Mouse (Mus musculus) kidney, adult 9 months (tissue): ENCODE measurements at regions not wholly inside any gene's neighbourhood (a gene's known extent, or its start where the extent isn't known, plus 50 kb on each side); places are given as distances from the start of the nearest gene placed in this dataset.
A peak's percentile ranks its signal among the peaks of the same experiment; 100 is the strongest.

Experiments used
- DNase-seq: peaks from one replicate; pipeline ENCODE4 v3.0.0; 2022

- no peak for DNase-seq
Measured at GRCm38 (mm10) chr11:31748275-31748815, 76.7 kb upstream of the Bod1 start.

DNA sequence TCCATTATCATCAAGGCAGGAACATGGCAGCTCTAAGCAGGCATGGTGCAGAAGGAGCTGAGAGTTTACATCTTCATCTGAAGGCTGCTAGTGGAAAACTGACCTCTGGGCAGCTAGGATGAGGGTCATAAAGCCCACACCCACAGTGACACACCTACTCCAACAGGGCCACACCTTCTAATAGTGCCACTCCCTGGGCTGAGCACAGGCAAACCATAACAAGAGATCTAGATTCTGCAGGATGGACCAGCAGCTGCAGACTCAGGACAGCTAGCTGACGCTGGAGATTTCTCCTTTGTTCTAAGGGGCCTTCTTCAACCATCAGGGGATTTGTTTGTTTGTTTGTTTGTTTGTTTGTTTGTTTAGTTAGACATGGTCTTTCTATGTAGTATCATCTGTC is 79.6 kb upstream of the Bod1 start:
- DNase-seq: no peak

DNA sequence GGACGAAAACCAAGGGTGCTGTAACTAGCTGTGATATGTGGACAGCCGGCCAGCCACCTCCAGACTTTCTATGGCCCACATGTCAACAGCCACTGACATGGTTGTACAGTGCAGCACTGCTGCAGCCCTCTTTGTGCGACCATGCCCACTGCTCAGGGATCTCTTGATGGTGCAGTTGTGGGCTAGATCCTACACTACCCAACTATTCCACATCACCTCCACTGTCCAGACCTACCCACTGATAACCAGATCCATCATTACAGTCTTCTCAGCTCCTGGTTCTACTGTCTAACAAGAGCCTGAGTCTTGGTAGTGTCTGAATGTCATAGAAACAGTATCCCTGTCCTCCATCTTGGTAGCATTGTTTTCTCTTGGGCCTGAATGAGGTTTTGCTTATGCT is 81.5 kb upstream of the Bod1 start:
- DNase-seq: no peak

DNA sequence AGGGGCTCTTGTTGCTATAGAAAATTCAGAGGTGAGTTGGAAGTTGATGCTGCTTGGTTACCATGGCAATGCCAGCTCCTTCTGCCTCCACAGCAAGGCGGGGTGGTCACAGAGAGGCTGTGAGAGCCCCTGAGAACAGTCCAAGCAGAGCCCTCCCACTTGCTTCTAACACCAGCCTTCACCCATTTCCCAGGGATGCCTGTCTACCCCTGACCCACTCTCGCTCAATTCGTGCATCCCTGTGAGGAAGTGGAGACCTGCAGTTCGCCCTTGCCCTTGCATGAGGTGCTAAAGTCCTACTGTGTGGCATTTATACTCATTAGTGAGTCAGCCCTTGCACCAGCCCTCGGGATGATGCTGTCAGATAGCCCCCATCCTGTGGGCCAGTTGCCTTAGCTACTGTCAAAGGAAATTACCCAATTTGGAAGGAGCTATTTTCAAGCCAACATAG is 82.1 kb upstream of the Bod1 start:
- DNase-seq: no peak

DNA sequence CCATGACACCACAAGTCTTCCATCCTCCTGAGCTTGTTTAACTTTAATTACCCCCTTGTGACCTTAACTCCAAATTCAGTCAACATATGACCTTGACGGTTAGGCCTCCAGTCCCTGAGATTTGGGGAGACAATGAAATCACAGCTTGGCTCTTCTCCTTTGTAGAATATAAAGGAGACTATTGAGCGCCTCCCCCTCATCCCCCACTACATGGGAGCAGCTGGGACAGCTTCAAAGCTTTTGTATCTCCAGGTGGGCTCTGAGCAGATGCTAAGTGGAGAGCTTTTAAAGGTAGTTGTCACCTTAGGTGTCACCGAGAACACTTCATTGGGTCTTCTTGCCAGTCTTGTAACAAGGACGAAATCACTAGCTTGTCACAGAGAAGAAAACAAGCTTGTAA is 82.7 kb upstream of the Bod1 start:
- no peak for DNase-seq

DNA sequence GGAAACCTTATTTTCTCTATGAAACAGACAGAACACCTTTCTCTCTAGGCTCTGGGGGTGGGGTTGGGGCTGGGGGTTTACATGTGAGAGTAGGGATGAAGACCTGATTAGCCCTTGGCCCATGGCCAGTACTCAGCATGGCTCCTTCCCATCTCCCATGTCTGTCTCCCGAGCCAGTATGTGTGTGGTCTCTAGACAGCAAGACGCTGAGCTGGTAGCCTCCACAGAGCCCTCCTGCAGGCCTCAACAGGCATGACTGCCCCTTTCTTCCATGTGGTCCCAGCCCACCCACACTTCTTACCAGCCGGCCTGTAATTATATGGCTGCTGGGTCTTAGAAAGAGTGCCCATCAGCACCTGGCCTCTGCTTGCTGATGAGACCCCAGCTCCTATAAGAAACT is 84.2 kb upstream of the Bod1 start:
- DNase-seq: no peak

GRCm38 (mm10) chr11:31756355-31757145 is 84.9 kb upstream of the Bod1 start:
- peak; percentile 64 for DNase-seq

DNA sequence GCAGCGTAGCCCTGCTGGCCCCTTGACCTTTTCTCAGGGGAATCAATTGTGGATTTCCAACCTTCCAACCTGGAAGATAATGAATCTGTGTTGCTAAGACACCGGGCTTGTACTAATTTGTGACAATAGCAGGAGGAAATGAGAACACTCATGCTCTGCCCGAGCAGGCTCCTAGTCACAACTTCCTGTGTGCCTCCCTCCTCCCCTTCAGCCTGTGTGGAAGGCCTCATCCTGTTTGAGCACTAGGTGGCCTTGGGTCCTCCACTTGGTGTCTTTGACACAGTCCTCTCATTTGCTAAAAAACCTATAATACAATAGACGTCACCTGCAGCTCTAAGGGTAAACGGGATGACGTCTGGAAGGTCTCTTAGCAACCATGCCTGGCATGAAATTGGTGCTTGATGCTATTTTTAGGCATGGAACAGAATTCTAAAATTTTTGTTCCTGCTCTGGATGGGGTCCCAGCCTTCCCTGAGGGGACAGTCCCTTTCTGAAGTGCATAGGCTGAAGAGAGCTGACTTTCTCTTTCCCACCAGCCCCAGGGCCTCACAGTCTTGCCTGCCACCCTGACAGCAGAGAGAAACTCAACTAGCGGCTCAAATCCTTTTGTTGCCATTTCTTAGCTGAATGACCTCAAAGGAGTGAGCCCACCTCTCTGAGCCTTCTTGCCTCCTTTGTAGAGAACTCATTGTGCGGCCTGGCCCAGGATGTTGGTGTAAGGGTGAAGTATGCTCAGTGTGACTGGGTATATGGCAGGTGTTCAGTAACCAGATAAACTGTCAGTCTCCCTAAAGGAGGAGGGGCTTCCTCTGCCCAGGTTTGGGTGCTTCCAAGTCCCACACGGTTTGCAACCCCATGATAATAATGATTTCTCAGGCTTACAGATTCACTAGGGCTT is 88.4 kb upstream of the Bod1 start:
- no peak for DNase-seq

- DNase-seq: no peak
Measured at GRCm38 (mm10) chr11:31763856-31764255, 92.2 kb upstream of the Bod1 start.

DNA sequence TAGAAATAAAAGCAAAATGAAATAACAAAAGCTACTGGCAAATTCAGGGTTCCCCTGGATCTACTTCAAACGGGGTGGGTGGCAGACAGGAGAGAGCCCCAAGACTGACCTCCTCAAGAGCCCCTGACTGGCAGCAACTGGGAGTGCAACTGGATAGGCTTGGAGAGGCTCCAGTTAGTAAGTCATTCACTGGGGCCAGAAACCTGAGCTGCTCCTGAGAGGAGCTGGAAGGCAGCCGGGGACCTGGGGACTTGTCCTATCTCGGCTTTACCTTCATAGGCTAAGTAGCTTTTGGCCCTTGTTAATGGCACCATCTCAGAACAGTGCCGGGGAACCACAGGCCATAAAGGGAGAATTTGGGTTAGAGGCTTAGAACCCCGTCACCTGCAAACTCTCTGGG is 94.6 kb upstream of the Bod1 start:
- peak; percentile 46 for DNase-seq

GRCm38 (mm10) chr11:31767727-31768495 is 96.2 kb upstream of the Bod1 start:
- DNase-seq: peak; percentile 82

- peak; percentile 94 for DNase-seq
Measured at GRCm38 (mm10) chr11:31769804-31770654, 98.3 kb upstream of the Bod1 start.

DNA sequence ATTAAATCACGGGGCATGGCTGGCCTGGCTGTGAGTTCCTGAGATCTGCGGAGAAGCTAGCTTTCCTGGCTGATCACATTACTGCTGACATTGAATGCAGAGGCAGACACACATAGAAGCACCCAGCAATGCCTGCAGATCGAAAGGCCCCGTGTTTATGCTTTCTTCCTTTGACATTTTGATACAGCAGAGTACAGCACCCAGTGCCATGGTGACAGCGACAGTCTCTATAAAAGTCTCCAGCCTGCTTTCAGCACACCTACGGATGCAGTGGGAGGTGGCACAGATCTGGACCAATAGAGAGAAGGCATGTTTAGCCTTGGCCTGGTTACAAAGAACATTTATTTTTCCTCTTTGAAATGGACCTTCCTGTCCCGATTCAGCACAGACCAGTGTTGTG is 99.2 kb upstream of the Bod1 start:
- peak; percentile 66 for DNase-seq

DNA sequence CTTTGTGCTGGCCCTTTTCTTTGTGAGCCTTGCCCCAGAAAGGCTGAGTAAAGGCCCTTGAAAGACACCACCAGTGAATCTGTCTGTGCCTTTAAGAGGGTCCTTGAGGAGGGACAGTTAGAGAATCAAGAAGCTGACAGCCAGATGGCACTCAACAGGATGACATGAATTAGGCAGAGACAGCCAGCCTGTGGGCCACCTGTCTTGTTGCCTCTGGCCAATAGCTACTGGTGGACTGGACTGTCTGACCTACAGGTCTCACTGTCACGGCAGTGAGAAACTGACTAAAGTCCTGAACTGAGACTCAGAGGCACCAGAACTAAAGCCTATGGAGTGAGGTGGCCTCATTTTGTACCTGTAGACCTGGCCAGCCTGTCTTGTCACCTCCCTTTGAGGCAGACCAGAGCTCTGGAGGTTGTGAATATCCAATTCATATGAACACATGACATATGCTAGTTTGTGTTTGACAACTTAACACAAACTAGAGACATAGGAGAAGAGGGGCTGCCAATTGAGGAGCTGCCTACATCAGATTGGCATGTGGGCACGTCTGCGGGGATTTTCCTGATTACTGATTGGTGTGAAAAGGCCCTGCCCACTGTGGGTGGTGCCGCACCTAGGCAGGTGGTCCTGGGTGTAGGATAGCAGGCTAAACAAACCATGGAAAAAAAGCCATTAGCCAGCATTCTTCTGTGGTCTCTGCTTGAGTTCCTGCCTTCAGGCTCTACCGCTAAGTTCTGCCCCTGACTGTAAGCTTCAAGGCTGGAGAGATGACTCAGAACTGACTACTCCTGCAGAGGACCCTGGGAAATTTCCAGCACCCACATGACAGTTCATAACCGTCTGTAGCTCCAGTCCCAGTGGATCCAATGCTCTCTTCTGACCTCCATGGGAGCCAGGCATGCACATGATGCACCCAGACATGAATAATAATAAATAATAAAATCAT is 100.1 kb upstream of the Bod1 start:
- DNase-seq: no peak

DNA sequence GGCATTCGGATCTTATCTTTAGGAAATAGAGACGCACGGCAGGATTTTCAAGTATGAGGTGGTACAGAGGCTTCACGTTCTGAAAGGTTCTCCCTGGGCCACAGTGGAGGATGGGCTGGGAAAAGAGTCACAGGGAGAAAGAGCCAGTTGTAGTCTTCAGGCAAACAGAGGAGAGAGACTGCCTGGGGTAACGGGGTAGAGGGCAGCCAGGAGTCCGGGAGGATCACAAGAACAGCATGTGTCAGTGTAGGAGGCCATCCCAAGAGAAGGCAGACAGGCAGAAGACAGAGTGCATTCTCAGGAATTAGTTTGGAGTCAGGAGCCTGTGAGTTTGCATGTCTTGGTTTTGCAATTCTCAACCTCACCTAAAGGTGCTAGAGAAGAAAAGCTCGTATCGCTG is 94.5 kb upstream of the Cpeb4 start:
- DNase-seq: no peak

- peak; percentile 73 for DNase-seq
Measured at GRCm38 (mm10) chr11:31778766-31779165, 93.2 kb upstream of the Cpeb4 start.

- DNase-seq: peak; percentile 79
Measured at GRCm38 (mm10) chr11:31779267-31779666, 92.7 kb upstream of the Cpeb4 start.

DNA sequence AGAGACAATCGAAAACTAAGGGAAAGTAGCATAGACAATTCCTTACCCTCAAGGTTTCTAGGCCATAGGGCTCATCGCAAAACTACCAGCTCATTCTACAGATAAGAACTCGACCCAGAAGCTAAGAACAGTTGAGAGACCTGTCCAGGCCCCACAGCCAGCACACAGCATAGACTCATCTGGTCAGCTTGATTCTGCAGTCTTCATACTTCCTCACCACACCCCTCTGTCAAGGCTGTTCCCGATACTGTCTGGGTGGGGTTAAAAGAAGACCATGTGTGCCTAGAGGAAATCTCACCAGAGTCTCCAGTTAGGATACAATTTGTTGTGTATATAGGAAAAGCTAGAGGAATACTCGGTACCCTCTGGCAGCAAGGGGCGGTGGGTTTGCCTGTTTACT is 91.0 kb upstream of the Cpeb4 start:
- no peak for DNase-seq

- no peak for DNase-seq
Measured at GRCm38 (mm10) chr11:31781605-31782004, 90.4 kb upstream of the Cpeb4 start.

DNA sequence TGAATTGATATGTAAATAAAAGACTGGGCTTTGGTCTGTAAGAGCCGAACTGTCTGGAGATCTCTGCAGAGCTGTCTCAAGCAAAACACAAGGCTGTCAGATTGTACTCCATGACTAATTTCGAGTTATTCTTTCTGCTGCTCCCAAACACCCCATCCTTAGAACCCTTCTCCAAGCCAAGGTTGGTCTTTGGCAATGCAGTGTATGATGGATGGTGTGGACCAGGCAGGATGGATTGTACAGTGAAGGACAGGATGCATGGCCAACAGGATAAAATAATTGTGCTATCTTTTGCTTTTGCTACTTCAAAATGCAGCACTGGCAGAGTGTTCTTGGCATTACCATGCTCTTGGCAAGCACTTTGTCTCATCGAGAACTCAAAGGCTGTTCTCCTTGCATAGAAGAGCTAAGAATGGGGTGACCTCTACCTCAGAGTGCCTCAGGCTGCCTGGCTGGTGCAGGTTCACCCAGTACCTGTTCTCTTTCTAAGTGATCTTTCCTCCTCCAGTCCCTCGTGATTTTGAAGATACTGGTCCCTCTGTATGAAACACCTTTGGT is 88.4 kb upstream of the Cpeb4 start:
- no peak for DNase-seq
